Mouse (Mus musculus) lung, postnatal 0 days (tissue): ENCODE results near the gene Tmod3. TPM values are rescaled to one million over a fixed set of nuclear protein-coding genes. Genes with fewer than 3 reads are reported as not detected.
A peak's percentile ranks its signal among the peaks of the same experiment; 100 is the strongest.

ENCODE experiments used
- ATAC-seq: fragments of 200-750 bp; cut with Nextera tagmentation; 2 replicates; pipeline ENCODE4 v1.8.0; 2017; ENCODE audit warnings: moderate library complexity
- DNase-seq: peaks from one replicate; pipeline ENCODE4 v3.0.0-alpha.2; 2016; ENCODE audit warnings: low spot score
- H3K27ac ChIP-seq: fragments of 300-500 bp; sonication (generic); 2 replicates; pipeline ENCODE4 v1.5.1; 2014; ENCODE audit warnings: antibody characterized with exemption, mild to moderate bottlenecking, low read length, mixed read lengths
- H3K27me3 ChIP-seq: fragments of 300-500 bp; sonication (generic); replicated peaks from 2 replicates; pipeline ENCODE4 v1.6.1; 2014; ENCODE audit warnings: low read length, mixed read lengths; ENCODE audit not compliant: insufficient read depth
- H3K36me3 ChIP-seq: fragments of 300-500 bp; sonication (generic); 2 replicates; pipeline ENCODE4 v1.6.1; 2014; ENCODE audit warnings: low read length, mixed read lengths; ENCODE audit not compliant: insufficient read depth
- H3K4me1 ChIP-seq: fragments of 300-500 bp; sonication (generic); 2 replicates; pipeline ENCODE4 v1.6.1; 2014; ENCODE audit warnings: antibody characterized with exemption, low read depth, low read length, mixed read lengths; ENCODE audit not compliant: insufficient read depth
- H3K4me2 ChIP-seq: fragments of 300-500 bp; sonication (generic); replicated peaks from 2 replicates; pipeline ENCODE4 v1.6.1; 2014; ENCODE audit warnings: low read depth, mild to moderate bottlenecking, low read length, moderate library complexity, mixed read lengths
- H3K4me3 ChIP-seq: fragments of 300-500 bp; sonication (generic); 2 replicates; pipeline ENCODE4 v1.5.1; 2014; ENCODE audit warnings: low read depth, low read length
- H3K9ac ChIP-seq: fragments of 300-500 bp; sonication (generic); replicated peaks from 2 replicates; pipeline ENCODE4 v1.6.1; 2014; ENCODE audit warnings: low read depth, mild to moderate bottlenecking
- H3K9me3 ChIP-seq: fragments of 300-500 bp; sonication (generic); 2 replicates; pipeline ENCODE4 v1.6.1; 2016; ENCODE audit warnings: low read length, mixed read lengths
- CTCF ChIP-seq: IDR thresholded peaks from 2 replicates; pipeline ENCODE4 v1.5.1; 2016; ENCODE audit warnings: antibody characterized with exemption, mild to moderate bottlenecking
- EP300 ChIP-seq: IDR thresholded peaks from 2 replicates; pipeline ENCODE4 v1.6.1; 2016; ENCODE audit warnings: antibody characterized with exemption, mild to moderate bottlenecking, control low read depth
- WGBS: fragments of 180-500 bp; shearing (Covaris S2); extraction: QIAGEN DNeasy Blood & Tissue Kit; methylation state at CpG from one replicate; pipeline ENCODE4 v1.1.7; 2014; 5-methylcytosine and 5-hydroxymethylcytosine counted together
- polyA plus RNA-seq: library from polyadenylated mRNA; unstranded; fragments of >200 nt; fragmentation: Nextera tagmentation; extraction: Ambion mirVana; gene quantifications from 2 replicates; pipeline ENCODE4 v1.2.1, GENCODE M21; 2015

Tmod3 gene
- polyA plus RNA-seq, 1 experiment from 2014 or later, result 183 TPM

- peak; percentile 58 for DNase-seq
- no peak overlapping the region for H3K4me2 ChIP-seq
- 0 out of 2 replicates have a peak overlapping the region, but pooled peaks have one; percentile 35 for H3K27ac ChIP-seq
- no peak overlapping the region for H3K9ac ChIP-seq
- peak; percentile 81 for ATAC-seq
- no peak for TF ChIP-seq CTCF
- TF ChIP-seq EP300, result peak; percentile 64
- H3K9me3 ChIP-seq, result no peaks in the 10 kb centered on the region
- no peaks in the 10 kb centered on the region; the same call in 1 of the 2 replicates for H3K4me1 ChIP-seq
- 60% methylated on average over 5 of the region's 5 CpGs for WGBS
- H3K27me3 ChIP-seq, result no peaks in the 10 kb centered on the region
- no peak overlapping the region for H3K4me3 ChIP-seq
- H3K36me3 ChIP-seq, result no peaks in the 10 kb centered on the region
Measured at GRCm38 (mm10) chr9:75571036-75571942, 11.8 kb upstream of the Tmod3 start.

- Histone ChIP-seq H3K4me3 (no peak overlapping the region), H3K27me3 (no peaks in the 10 kb centered on the region), H3K9ac (no peak overlapping the region), H3K36me3 (no peaks in the 10 kb centered on the region), H3K9me3 (no peaks in the 10 kb centered on the region), H3K4me2 (no peak overlapping the region), H3K27ac (no peak overlapping the region), H3K4me1 (no peaks in the 10 kb centered on the region; the same call in 1 of the 2 replicates)
- DNase-seq (no peak), ATAC-seq (no peak)
- TF ChIP-seq EP300, result no peak
- TF ChIP-seq CTCF, result no peak
- WGBS, result 97% methylated on average over 6 of the region's 6 CpGs
Measured at GRCm38 (mm10) chr9:75568399-75568798, 8.9 kb upstream of the Tmod3 start.

- DNase-seq (no peak), ATAC-seq (no peak)
- TF ChIP-seq CTCF, result no peak
- no peak for TF ChIP-seq EP300
- Histone ChIP-seq H3K9ac (no peak overlapping the region), H3K4me1 (no peaks in the 10 kb centered on the region; the same call in none of the 2 replicates), H3K27ac (no peak overlapping the region), H3K36me3 (no peaks in the 10 kb centered on the region), H3K9me3 (no peaks in the 10 kb centered on the region), H3K4me3 (no peak overlapping the region), H3K4me2 (no peak overlapping the region), H3K27me3 (no peaks in the 10 kb centered on the region)
- WGBS, result 86% methylated on average over 6 of the region's 6 CpGs
Measured at GRCm38 (mm10) chr9:75564892-75565291, 5.4 kb upstream of the Tmod3 start.

- DNase-seq (no peak), ATAC-seq (no peak)
- H3K4me1 ChIP-seq, result no peaks in the 10 kb centered on the region; the same call in 1 of the 2 replicates
- no peak overlapping the region for H3K27ac ChIP-seq
- no peaks in the 10 kb centered on the region for H3K27me3 ChIP-seq
- no peaks in the 10 kb centered on the region for H3K9me3 ChIP-seq
- no peak overlapping the region for H3K9ac ChIP-seq
- WGBS, result 58% methylated on average over 6 of the region's 6 CpGs
- no peak overlapping the region for H3K4me2 ChIP-seq
- H3K4me3 ChIP-seq, result no peak overlapping the region
- no peak for TF ChIP-seq CTCF
- no peak for TF ChIP-seq EP300
- no peaks in the 10 kb centered on the region for H3K36me3 ChIP-seq
Measured at GRCm38 (mm10) chr9:75563622-75564021, 4.2 kb upstream of the Tmod3 start.

GRCm38 (mm10) chr9:75563176-75563575 is 3.7 kb upstream of the Tmod3 start:
- DNase-seq (no peak), ATAC-seq (no peak)
- H3K27ac ChIP-seq, result no peak overlapping the region
- no peaks in the 10 kb centered on the region; the same call in 1 of the 2 replicates for H3K4me1 ChIP-seq
- H3K4me3 ChIP-seq, result no peak overlapping the region
- peak; percentile 53 for TF ChIP-seq CTCF
- no peak for TF ChIP-seq EP300
- H3K9ac ChIP-seq, result no peak overlapping the region
- H3K4me2 ChIP-seq, result no peak overlapping the region
- no peaks in the 10 kb centered on the region for H3K9me3 ChIP-seq
- H3K27me3 ChIP-seq, result no peaks in the 10 kb centered on the region
- WGBS, result 68% methylated on average over 2 of the region's 2 CpGs
- H3K36me3 ChIP-seq, result no peaks in the 10 kb centered on the region

- ATAC-seq (peak; percentile 72), DNase-seq (peak; percentile 94)
- Histone ChIP-seq H3K27ac (peak overlapping the region; percentile 62; the same call in 1 of the 2 replicates), H3K4me1 (peaks cover 13% of the 10 kb centered on the region; the same call in 1 of the 2 replicates), H3K4me2 (no peak overlapping the region), H3K4me3 (no peak overlapping the region), H3K36me3 (no peaks in the 10 kb centered on the region), H3K27me3 (no peaks in the 10 kb centered on the region), H3K9me3 (no peaks in the 10 kb centered on the region), H3K9ac (no peak overlapping the region)
- peak; percentile 96 for TF ChIP-seq EP300
- TF ChIP-seq CTCF, result no peak; the same call in 1 of the 2 replicates
- WGBS, result 60% methylated on average over 13 of the region's 13 CpGs
Measured at GRCm38 (mm10) chr9:75561040-75561669, 1.7 kb upstream of the Tmod3 start.
